Comparison of ENCODE assay signal across 12 mouse cellular contexts in genomic region chr10:111171246-111171934, GRCm38 (mm10). TPM values are rescaled to one million over a fixed set of nuclear protein-coding genes. Genes with fewer than 3 reads are reported as not detected.
DNase-seq lines count a peak whose midpoint lies in the region; ATAC-seq lines count a peak whose summit lies in the region.
"Had no signal": no experiment of that assay in that cellular context is flagged by ENCODE, and none has a peak within 500 bp of the region (broad histone marks: within the 10 kb centered on the region; RNA-seq: fewer than 3 reads in every experiment).

No protein-coding gene starts in this region.

- no peak for ATAC-seq in heart, embryonic 13.5 days (ENCODE audit: extremely low read depth, insufficient number of reproducible peaks, low FRiP score, low TSS enrichment)

- H3K36me3 ChIP-seq in heart, embryonic 13.5 days, result no peaks in the 10 kb centered on the region
- no peaks in the 10 kb centered on the region for H3K36me3 ChIP-seq in heart, embryonic 10.5 days
- peaks cover 9% of the 10 kb centered on the region for H3K36me3 ChIP-seq in megakaryocyte, embryonic 14.5 days (replicated peaks; ENCODE audit: low read length)

- H3K4me3 ChIP-seq in heart, embryonic 13.5 days, result no peak overlapping the region
- H3K4me3 ChIP-seq in heart, embryonic 10.5 days, result no peak overlapping the region
- H3K4me3 ChIP-seq in megakaryocyte, embryonic 14.5 days (replicated peaks), result peak overlapping the region; percentile 78

- WGBS in heart, embryonic 13.5 days, result 86% methylated on average over 15 of the region's 15 CpGs
- WGBS in heart, embryonic 10.5 days, result 90% methylated on average over 15 of the region's 15 CpGs

- peaks cover 83% of the 10 kb centered on the region for H3K4me1 ChIP-seq in heart, embryonic 13.5 days
- H3K4me1 ChIP-seq in heart, embryonic 10.5 days, result peaks cover 37% of the 10 kb centered on the region
- peaks cover 92% of the 10 kb centered on the region for H3K4me1 ChIP-seq in megakaryocyte, embryonic 14.5 days

- H3K27me3 ChIP-seq in heart, embryonic 13.5 days (replicated peaks), result no peaks in the 10 kb centered on the region
- H3K27me3 ChIP-seq in heart, embryonic 10.5 days (ENCODE audit: insufficient read depth, poor library complexity, severe bottlenecking), result no peaks in the 10 kb centered on the region
- no peaks in the 10 kb centered on the region for H3K27me3 ChIP-seq in megakaryocyte, embryonic 14.5 days (replicated peaks)

- H3K9ac ChIP-seq in heart, embryonic 13.5 days, result 0 out of 2 replicates have a peak overlapping the region, but pooled peaks have one; percentile 58
- H3K9ac ChIP-seq: lung, embryonic 14.5 days had no signal

- H3K9me3 ChIP-seq in heart, embryonic 13.5 days, result no peaks in the 10 kb centered on the region
- no peaks in the 10 kb centered on the region for H3K9me3 ChIP-seq in heart, embryonic 10.5 days
- no peaks in the 10 kb centered on the region for H3K9me3 ChIP-seq in megakaryocyte, embryonic 14.5 days

- peak overlapping the region; percentile 4; the same call in 1 of the 2 replicates for H3K4me2 ChIP-seq in heart, embryonic 13.5 days
- H3K4me2 ChIP-seq: lung, embryonic 14.5 days had no signal

- 0 out of 2 replicates have a peak overlapping the region, but pooled peaks have one; percentile 38 for H3K27ac ChIP-seq in heart, embryonic 13.5 days (replicated peaks)
- H3K27ac ChIP-seq in heart, embryonic 10.5 days, result no peak overlapping the region; the same call in 1 of the 2 replicates

- no peak for DNase-seq in heart, embryonic 10.5 days (ENCODE audit: low spot score)
- peak; percentile 20 to 21 for DNase-seq in urinary bladder, postnatal 36 days (ENCODE audit: low spot score in 2 of 2)
- DNase-seq in urinary bladder, postnatal 4 days (ENCODE audit: low spot score in 2 of 2), result no peak
- no peak for DNase-seq in layer of hippocampus, postnatal 25 days (ENCODE audit: extremely low spot score in 1 of 2, low spot score in 1 of 2)
- DNase-seq in right cerebral cortex, postnatal 36 days (ENCODE audit: low spot score in 2 of 2), result no peak
- DNase-seq in neural tube, embryonic 10.5 days (ENCODE audit: extremely low spot score, low spot score), result no peak
- DNase-seq: adrenal gland, postnatal 36 days; cerebellum, postnatal 10 days; heart, postnatal 10 days; lung, embryonic 14.5 days had no signal

RNA-seq across cellular contexts. Expression of gene Osbpl8, which starts 6.8 kb away (rescaled TPM):
- 22.5 and 26.4 TPM in 2 replicates for polyA plus RNA-seq in heart, embryonic 13.5 days (2015; fragmentation: Nextera tagmentation; extraction: Ambion mirVana)
- 11.5 and 18.2 TPM in 2 replicates for polyA plus RNA-seq in heart, embryonic 10.5 days (2016; fragmentation: Nextera tagmentation; extraction: Ambion mirVana)
- polyA plus RNA-seq in megakaryocyte, embryonic 14.5 days (2012; ENCODE audit: insufficient read depth, low replicate concordance), result 1.1 and 1.3 TPM in 2 replicates
- 10 to 100 TPM; 58.9 to 59.9 TPM for total RNA-seq in layer of hippocampus, postnatal 25 days (2021)

Comparison
In these comparisons a context has a peak if more than half of its experiments do, and no peak if none do; other contexts are left out.
1. DNase-seq: peak in urinary bladder, postnatal 36 days (2 of 2); none in heart, embryonic 10.5 days (single experiment), urinary bladder, postnatal 4 days (0 of 2), layer of hippocampus, postnatal 25 days (0 of 2), right cerebral cortex, postnatal 36 days (0 of 2) and neural tube, embryonic 10.5 days (single experiment).